ENCODE assay signal across 24 mouse cellular contexts in genomic region chr6:146135291-146135690, GRCm38 (mm10).
DNase-seq lines count a peak whose midpoint lies in the region; ATAC-seq and TF ChIP-seq lines count a peak whose summit lies in the region.
"Had no signal": no experiment of that assay in that cellular context is flagged by ENCODE, and none has a peak within 500 bp of the region (broad histone marks: within the 10 kb centered on the region; RNA-seq: fewer than 3 reads in every experiment).

No protein-coding gene starts in this region.

- H3K4me1 ChIP-seq in hindbrain, embryonic 11.5 days (replicated peaks; ENCODE audit: control insufficient read depth, insufficient read depth, low read length), result peaks cover 13% of the 10 kb centered on the region
- H3K4me1 ChIP-seq in hindbrain, embryonic 16.5 days (ENCODE audit: control insufficient read depth, insufficient read depth, low read depth, low read length), result peaks cover 7% of the 10 kb centered on the region
- H3K4me1 ChIP-seq in midbrain, embryonic 16.5 days (ENCODE audit: control insufficient read depth, insufficient read depth, low read length), result peaks cover 16% of the 10 kb centered on the region; the same call in 1 of the 2 replicates
- no peaks in the 10 kb centered on the region for H3K4me1 ChIP-seq in kidney, embryonic 14.5 days (ENCODE audit: control insufficient read depth, insufficient read depth, low read length)
- H3K4me1 ChIP-seq: intestine, embryonic 15.5 days; liver, embryonic 13.5 days had no signal

- peak overlapping the region; percentile 69; the same call in 1 of the 2 replicates for H3K27ac ChIP-seq in layer of hippocampus, adult 2 months
- H3K27ac ChIP-seq in hindbrain, embryonic 11.5 days (ENCODE audit: low read depth, low read length), result peak overlapping the region; percentile 4; the same call in 1 of the 2 replicates
- peak overlapping the region; percentile 17; the same call in 1 of the 2 replicates for H3K27ac ChIP-seq in hindbrain, embryonic 16.5 days (ENCODE audit: low read depth, low read length)
- peak overlapping the region; percentile 36 for H3K27ac ChIP-seq in midbrain, embryonic 16.5 days (ENCODE audit: low read length)
- H3K27ac ChIP-seq in kidney, embryonic 14.5 days (ENCODE audit: low read depth, low read length), result no peak overlapping the region
- H3K27ac ChIP-seq: embryonic facial prominence, embryonic 12.5 days; forebrain, embryonic 13.5 days; gastrocnemius, adult 2 months; heart, embryonic 10.5 days; intestine, embryonic 15.5 days; liver, embryonic 13.5 days; stomach, postnatal 0 days had no signal

- no peak for ATAC-seq in hindbrain, embryonic 11.5 days (ENCODE audit: low FRiP score)
- no peak for ATAC-seq in hindbrain, embryonic 16.5 days
- no peak for ATAC-seq in midbrain, embryonic 16.5 days
- ATAC-seq in kidney, embryonic 14.5 days (ENCODE audit: low FRiP score, low TSS enrichment), result no peak
- ATAC-seq: forebrain, embryonic 13.5 days; intestine, embryonic 15.5 days had no signal

- no peak overlapping the region for H3K4me2 ChIP-seq in hindbrain, embryonic 11.5 days (replicated peaks; ENCODE audit: low read depth, low read length)
- no peak overlapping the region for H3K4me2 ChIP-seq in hindbrain, embryonic 16.5 days (ENCODE audit: low read length)
- no peak overlapping the region for H3K4me2 ChIP-seq in midbrain, embryonic 16.5 days (ENCODE audit: low read length)
- no peak overlapping the region for H3K4me2 ChIP-seq in kidney, embryonic 14.5 days (replicated peaks; ENCODE audit: low read depth, low read length)
- H3K4me2 ChIP-seq: embryonic facial prominence, embryonic 12.5 days; forebrain, embryonic 13.5 days; intestine, embryonic 15.5 days; liver, embryonic 13.5 days had no signal

- no peaks in the 10 kb centered on the region for H3K36me3 ChIP-seq in hindbrain, embryonic 11.5 days (ENCODE audit: control insufficient read depth, insufficient read depth, low read length)
- H3K36me3 ChIP-seq in hindbrain, embryonic 16.5 days (ENCODE audit: control insufficient read depth, insufficient read depth, low read length), result no peaks in the 10 kb centered on the region
- no peaks in the 10 kb centered on the region for H3K36me3 ChIP-seq in midbrain, embryonic 16.5 days (ENCODE audit: control insufficient read depth, insufficient read depth, low read length)
- H3K36me3 ChIP-seq in kidney, embryonic 14.5 days (ENCODE audit: control insufficient read depth, insufficient read depth, low read length), result no peaks in the 10 kb centered on the region
- H3K36me3 ChIP-seq: embryonic facial prominence, embryonic 12.5 days; heart, embryonic 10.5 days; intestine, embryonic 15.5 days; liver, embryonic 13.5 days had no signal

- no peak for TF ChIP-seq CTCF in layer of hippocampus, adult 2 months (conservative IDR thresholded peaks at IDR 0.05)

- no peak overlapping the region for H3K9ac ChIP-seq in hindbrain, embryonic 11.5 days (ENCODE audit: low read depth, low read length)
- H3K9ac ChIP-seq in hindbrain, embryonic 16.5 days (ENCODE audit: low read depth, low read length), result no peak overlapping the region
- no peak overlapping the region for H3K9ac ChIP-seq in midbrain, embryonic 16.5 days (ENCODE audit: low read depth, low read length)
- H3K9ac ChIP-seq in kidney, embryonic 14.5 days (ENCODE audit: low read depth, low read length), result no peak overlapping the region
- H3K9ac ChIP-seq: embryonic facial prominence, embryonic 12.5 days; forebrain, embryonic 13.5 days; intestine, embryonic 15.5 days; liver, embryonic 13.5 days had no signal

- DNase-seq in layer of hippocampus, adult 2 months (ENCODE audit: low spot score in 2 of 2), result no peak
- no peak for DNase-seq in layer of hippocampus, adult 9-11 months
- DNase-seq in hindbrain, embryonic 11.5 days (ENCODE audit: low spot score), result no peak
- DNase-seq in left cerebral cortex, adult 9 months (ENCODE audit: low spot score in 2 of 2), result no peak
- DNase-seq: adrenal gland, postnatal 25 days; cerebellum, adult 11 months; gastrocnemius, adult 2 months; heart, postnatal 4 days; kidney, adult 9 months; kidney, postnatal 36 days; liver, embryonic 13.5 days; lung, adult 2 months; right cerebral cortex, postnatal 14 days; thymus, adult 2 months; thymus, postnatal 4 days had no signal

- H3K27me3 ChIP-seq in hindbrain, embryonic 11.5 days (ENCODE audit: control insufficient read depth, insufficient read depth, low read length), result no peaks in the 10 kb centered on the region
- H3K27me3 ChIP-seq in hindbrain, embryonic 16.5 days (replicated peaks; ENCODE audit: control insufficient read depth, insufficient read depth, low read length), result no peaks in the 10 kb centered on the region
- no peaks in the 10 kb centered on the region for H3K27me3 ChIP-seq in midbrain, embryonic 16.5 days (ENCODE audit: control insufficient read depth, insufficient read depth, low read depth, low read length)
- H3K27me3 ChIP-seq in kidney, embryonic 14.5 days (ENCODE audit: control insufficient read depth, insufficient read depth, low read length), result no peaks in the 10 kb centered on the region
- H3K27me3 ChIP-seq: embryonic facial prominence, embryonic 12.5 days; forebrain, embryonic 13.5 days; intestine, embryonic 15.5 days; liver, embryonic 13.5 days had no signal

- 71% methylated on average over 8 of the region's 8 CpGs for WGBS in hindbrain, embryonic 11.5 days
- 65% methylated on average over 8 of the region's 8 CpGs for WGBS in hindbrain, embryonic 16.5 days
- 65% methylated on average over 8 of the region's 8 CpGs for WGBS in midbrain, embryonic 16.5 days
- 61% methylated on average over 8 of the region's 8 CpGs for WGBS in kidney, embryonic 14.5 days

- H3K4me3 ChIP-seq in layer of hippocampus, adult 2 months, result no peak overlapping the region
- no peak overlapping the region for H3K4me3 ChIP-seq in hindbrain, embryonic 11.5 days (ENCODE audit: low read depth, low read length)
- H3K4me3 ChIP-seq in hindbrain, embryonic 16.5 days (ENCODE audit: low read length), result no peak overlapping the region
- no peak overlapping the region for H3K4me3 ChIP-seq in midbrain, embryonic 16.5 days (ENCODE audit: low read depth, low read length)
- no peak overlapping the region for H3K4me3 ChIP-seq in kidney, embryonic 14.5 days (ENCODE audit: low read length)
- H3K4me3 ChIP-seq: embryonic facial prominence, embryonic 12.5 days; forebrain, embryonic 13.5 days; gastrocnemius, adult 2 months; heart, embryonic 10.5 days; intestine, embryonic 15.5 days; liver, embryonic 13.5 days; myocyte had no signal

- H3K9me3 ChIP-seq in hindbrain, embryonic 11.5 days (ENCODE audit: control insufficient read depth, low read length), result no peaks in the 10 kb centered on the region
- H3K9me3 ChIP-seq in hindbrain, embryonic 16.5 days (ENCODE audit: control insufficient read depth, low read length), result no peaks in the 10 kb centered on the region
- no peaks in the 10 kb centered on the region for H3K9me3 ChIP-seq in midbrain, embryonic 16.5 days (replicated peaks; ENCODE audit: control insufficient read depth, low read length, poor library complexity, severe bottlenecking)
- H3K9me3 ChIP-seq in kidney, embryonic 14.5 days (ENCODE audit: control insufficient read depth, low read length), result no peaks in the 10 kb centered on the region
- H3K9me3 ChIP-seq: embryonic facial prominence, embryonic 12.5 days; forebrain, embryonic 13.5 days; heart, embryonic 10.5 days; intestine, embryonic 15.5 days; liver, embryonic 13.5 days had no signal
